Comparison of ENCODE assay signal across 9 mouse cellular contexts in genomic region chr12:101016412-101016928, GRCm38 (mm10). TPM values are rescaled to one million over a fixed set of nuclear protein-coding genes. Genes with fewer than 3 reads are reported as not detected.
DNase-seq lines count a peak whose midpoint lies in the region; ATAC-seq and TF ChIP-seq lines count a peak whose summit lies in the region.
"Had no signal": no experiment of that assay in that cellular context is flagged by ENCODE, and none has a peak within 500 bp of the region (broad histone marks: within the 10 kb centered on the region; RNA-seq: fewer than 3 reads in every experiment).

No protein-coding gene starts in this region.

- H3K27ac ChIP-seq in kidney, postnatal 0 days: peak overlapping the region; percentile 70
- peak overlapping the region; percentile 41; the same call in 1 of the 2 replicates for H3K27ac ChIP-seq in embryonic facial prominence, embryonic 15.5 days (replicated peaks)
- H3K27ac ChIP-seq in liver, embryonic 16.5 days (ENCODE audit: low read length): peak overlapping the region; percentile 58

- H3K4me2 ChIP-seq in kidney, postnatal 0 days (ENCODE audit: low read length): no peak overlapping the region
- H3K4me2 ChIP-seq in embryonic facial prominence, embryonic 15.5 days (replicated peaks): no peak overlapping the region
- no peak overlapping the region for H3K4me2 ChIP-seq in liver, embryonic 16.5 days (ENCODE audit: low read depth, low read length)

- TF ChIP-seq CTCF in kidney, postnatal 0 days (IDR thresholded peaks at IDR 0.05; ENCODE audit: low read depth): no peak

- H3K4me1 ChIP-seq in kidney, postnatal 0 days (replicated peaks; ENCODE audit: insufficient read depth, low read length): peaks cover 55% of the 10 kb centered on the region
- H3K4me1 ChIP-seq in embryonic facial prominence, embryonic 15.5 days: peaks cover 56% of the 10 kb centered on the region
- peaks cover 68% of the 10 kb centered on the region for H3K4me1 ChIP-seq in liver, embryonic 16.5 days (ENCODE audit: control insufficient read depth, low read depth, low read length)

- no peaks in the 10 kb centered on the region; the same call in 1 of the 2 replicates for H3K36me3 ChIP-seq in kidney, postnatal 0 days (ENCODE audit: insufficient read depth, low read length)
- H3K36me3 ChIP-seq in embryonic facial prominence, embryonic 15.5 days: no peaks in the 10 kb centered on the region
- peaks cover 4% of the 10 kb centered on the region; the same call in 1 of the 2 replicates for H3K36me3 ChIP-seq in liver, embryonic 16.5 days (ENCODE audit: control insufficient read depth, insufficient read depth)

- ATAC-seq in kidney, postnatal 0 days (replicated peaks; ENCODE audit: low FRiP score, low read depth): no peak
- ATAC-seq in embryonic facial prominence, embryonic 15.5 days (ENCODE audit: insufficient number of reproducible peaks, low FRiP score, low TSS enrichment, low read depth): no peak
- ATAC-seq in liver, embryonic 16.5 days (ENCODE audit: low read depth): no peak
- no peak for ATAC-seq in erythroblast, adult 5-6 weeks (replicated peaks; ENCODE audit: low FRiP score, poor library complexity, severe bottlenecking)

- H3K27me3 ChIP-seq in kidney, postnatal 0 days (ENCODE audit: insufficient read depth, low read length): no peaks in the 10 kb centered on the region
- H3K27me3 ChIP-seq in embryonic facial prominence, embryonic 15.5 days: peaks cover 5% of the 10 kb centered on the region; the same call in 1 of the 2 replicates
- no peaks in the 10 kb centered on the region for H3K27me3 ChIP-seq in liver, embryonic 16.5 days (ENCODE audit: control insufficient read depth, insufficient read depth, low read depth, low read length)

- no peak for DNase-seq in kidney, postnatal 0 days (ENCODE audit: low spot score)
- no peak for DNase-seq in kidney, postnatal 10 days
- DNase-seq in R1 (ENCODE audit: low read depth, low spot score): peak; percentile 98
- DNase-seq in left cerebral cortex, adult 18-20 months (ENCODE audit: low spot score in 2 of 2): no peak
- DNase-seq: adrenal gland, postnatal 25 days; cerebellum, postnatal 25 days had no signal

- 49% methylated on average over 5 of the region's 5 CpGs for WGBS in kidney, postnatal 0 days
- WGBS in embryonic facial prominence, embryonic 15.5 days: 48% methylated on average over 5 of the region's 5 CpGs
- WGBS in liver, embryonic 16.5 days (ENCODE audit: insufficient replicate concordance): 52% methylated on average over 5 of the region's 5 CpGs

- H3K9me3 ChIP-seq in kidney, postnatal 0 days (replicated peaks; ENCODE audit: low read length): no peaks in the 10 kb centered on the region
- no peaks in the 10 kb centered on the region for H3K9me3 ChIP-seq in embryonic facial prominence, embryonic 15.5 days (replicated peaks)
- no peaks in the 10 kb centered on the region for H3K9me3 ChIP-seq in liver, embryonic 16.5 days (replicated peaks; ENCODE audit: control insufficient read depth, low read length)

- no peak overlapping the region for H3K9ac ChIP-seq in kidney, postnatal 0 days (ENCODE audit: low read depth, low read length)
- no peak overlapping the region for H3K9ac ChIP-seq in embryonic facial prominence, embryonic 15.5 days
- H3K9ac ChIP-seq in liver, embryonic 16.5 days (ENCODE audit: low read depth, low read length): no peak overlapping the region

- H3K4me3 ChIP-seq in kidney, postnatal 0 days (replicated peaks; ENCODE audit: low read depth, low read length): no peak overlapping the region
- H3K4me3 ChIP-seq in embryonic facial prominence, embryonic 15.5 days (replicated peaks): no peak overlapping the region
- H3K4me3 ChIP-seq in liver, embryonic 16.5 days (ENCODE audit: low read depth, low read length): no peak overlapping the region

RNA-seq across cellular contexts. Expression of gene Ccdc88c, which starts 12.4 kb away (rescaled TPM):
- 7.6 and 7.8 TPM in 2 replicates for polyA plus RNA-seq in kidney, postnatal 0 days (2015; fragmentation: Nextera tagmentation; extraction: Ambion mirVana)
- 6.7 and 7.3 TPM in 2 replicates for polyA plus RNA-seq in embryonic facial prominence, embryonic 15.5 days (2015; fragmentation: Nextera tagmentation; extraction: Ambion mirVana)
- 5.9 and 6.1 TPM in 2 replicates for polyA plus RNA-seq in liver, embryonic 16.5 days (2015; fragmentation: Nextera tagmentation; extraction: Ambion mirVana)
- 10 to 100 TPM; 19.1 to 24.0 TPM for total RNA-seq in left cerebral cortex, adult 18-20 months (2021)
- 56.1 and 68.1 TPM in 2 replicates for total RNA-seq in erythroblast, adult 5-6 weeks (2015; ENCODE audit: low replicate concordance)
- 180 TPM in 2 replicates for total RNA-seq in erythroblast, adult 5-6 weeks (2017; ENCODE audit: low replicate concordance)
